Mouse (Mus musculus): Measurements from ENCODE around the gene Gm43517.

GRCm38 (mm10) chr12:49386081-49386805 lies 1.3 kb downstream of the Gm43517 start:
- TF ChIP-seq CTCF (IDR thresholded peaks at IDR 0.05; ENCODE audit: low read depth) (no peak), EP300 (IDR thresholded peaks at IDR 0.05; ENCODE audit: low read depth) (no peak)
